Mouse (Mus musculus) midbrain, embryonic 12.5 days (tissue): Measurements from ENCODE around the gene Lipc. TPM values are rescaled to one million over a fixed set of nuclear protein-coding genes. Genes with fewer than 3 reads are reported as not detected.

Source experiments
- ATAC-seq: fragments of 200-750 bp; cut with Nextera tagmentation; 2 replicates; pipeline ENCODE4 v1.8.0; 2017; ENCODE audit warnings: low read depth, moderate TSS enrichment, moderate library complexity; ENCODE audit not compliant: low FRiP score
- H3K27ac ChIP-seq: fragments of 300-500 bp; sonication (generic); replicated peaks from 2 replicates; pipeline ENCODE4 v1.5.1; 2016; ENCODE audit warnings: mild to moderate bottlenecking
- H3K27me3 ChIP-seq: fragments of 300-500 bp; sonication (generic); 2 replicates; pipeline ENCODE4 v1.6.1; 2016; ENCODE audit warnings: mild to moderate bottlenecking
- H3K36me3 ChIP-seq: fragments of 300-500 bp; sonication (generic); 2 replicates; pipeline ENCODE4 v1.6.1; 2016
- H3K4me1 ChIP-seq: fragments of 300-500 bp; sonication (generic); 2 replicates; pipeline ENCODE4 v1.6.1; 2016
- H3K4me2 ChIP-seq: fragments of 300-500 bp; sonication (generic); replicated peaks from 2 replicates; pipeline ENCODE4 v1.6.1; 2016; ENCODE audit warnings: mild to moderate bottlenecking, moderate library complexity
- H3K4me3 ChIP-seq: fragments of 300-500 bp; sonication (generic); 2 replicates; pipeline ENCODE4 v1.5.1; 2016; ENCODE audit warnings: mild to moderate bottlenecking
- H3K9ac ChIP-seq: fragments of 300-500 bp; sonication (generic); replicated peaks from 2 replicates; pipeline ENCODE4 v1.6.1; 2016; ENCODE audit warnings: mild to moderate bottlenecking, moderate library complexity
- H3K9me3 ChIP-seq: fragments of 300-500 bp; sonication (generic); 2 replicates; pipeline ENCODE4 v1.6.1; 2016; ENCODE audit warnings: mild to moderate bottlenecking
- WGBS: fragments of 180-500 bp; shearing (Covaris S2); methylation state at CpG from one replicate; pipeline ENCODE4 v1.1.7; 2016; 5-methylcytosine and 5-hydroxymethylcytosine counted together
- polyA plus RNA-seq: library from polyadenylated mRNA; unstranded; fragments of >200 nt; fragmentation: Nextera tagmentation; extraction: Ambion mirVana; gene quantifications from 2 replicates; pipeline ENCODE4 v1.2.1, GENCODE M21; 2016

Gene Lipc
- polyA plus RNA-seq, 1 experiment from 2014 or later, result not detected

DNA sequence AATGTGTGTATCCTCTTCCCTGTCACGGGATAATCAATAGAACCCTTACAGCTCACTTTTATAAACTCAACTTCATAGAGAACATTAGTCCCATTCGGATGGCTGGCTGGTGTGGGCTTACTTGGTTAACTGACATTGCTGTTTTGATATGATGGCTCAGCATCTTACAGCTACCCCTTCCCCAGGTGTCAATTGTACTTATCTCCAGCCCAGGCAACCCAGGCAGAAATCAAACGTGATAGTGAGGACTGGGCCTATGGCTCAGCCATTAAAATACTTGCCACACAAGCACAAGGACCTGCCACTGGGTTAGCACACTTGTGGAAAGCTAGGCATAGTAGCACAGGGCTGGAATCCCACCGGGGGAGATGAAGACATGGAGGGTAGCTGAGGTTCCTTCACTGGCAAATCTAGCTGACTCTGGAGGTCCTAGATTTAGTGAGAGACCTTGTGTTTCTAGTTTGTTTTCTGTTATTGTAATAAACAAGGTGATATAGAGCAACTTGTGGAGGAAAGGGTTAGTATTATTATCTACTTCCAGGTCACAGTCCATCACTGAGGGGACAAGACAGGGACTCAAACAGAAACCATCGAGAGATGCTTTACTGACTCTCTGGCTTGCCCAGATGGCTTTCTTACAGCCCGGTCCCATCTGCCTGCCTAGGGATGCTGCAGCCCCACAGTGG is 121.0 kb downstream of the Lipc start:
- H3K27ac ChIP-seq, result no peak overlapping the region
- WGBS, result 89% methylated on average over 6 of the region's 6 CpGs
- no peak overlapping the region for H3K4me3 ChIP-seq
- H3K9ac ChIP-seq, result no peak overlapping the region
- H3K4me2 ChIP-seq, result no peak overlapping the region
- H3K27me3 ChIP-seq, result no peaks in the 10 kb centered on the region
- no peaks in the 10 kb centered on the region for H3K36me3 ChIP-seq
- no peaks in the 10 kb centered on the region for H3K9me3 ChIP-seq
- H3K4me1 ChIP-seq, result no peaks in the 10 kb centered on the region
- no peak for ATAC-seq

DNA sequence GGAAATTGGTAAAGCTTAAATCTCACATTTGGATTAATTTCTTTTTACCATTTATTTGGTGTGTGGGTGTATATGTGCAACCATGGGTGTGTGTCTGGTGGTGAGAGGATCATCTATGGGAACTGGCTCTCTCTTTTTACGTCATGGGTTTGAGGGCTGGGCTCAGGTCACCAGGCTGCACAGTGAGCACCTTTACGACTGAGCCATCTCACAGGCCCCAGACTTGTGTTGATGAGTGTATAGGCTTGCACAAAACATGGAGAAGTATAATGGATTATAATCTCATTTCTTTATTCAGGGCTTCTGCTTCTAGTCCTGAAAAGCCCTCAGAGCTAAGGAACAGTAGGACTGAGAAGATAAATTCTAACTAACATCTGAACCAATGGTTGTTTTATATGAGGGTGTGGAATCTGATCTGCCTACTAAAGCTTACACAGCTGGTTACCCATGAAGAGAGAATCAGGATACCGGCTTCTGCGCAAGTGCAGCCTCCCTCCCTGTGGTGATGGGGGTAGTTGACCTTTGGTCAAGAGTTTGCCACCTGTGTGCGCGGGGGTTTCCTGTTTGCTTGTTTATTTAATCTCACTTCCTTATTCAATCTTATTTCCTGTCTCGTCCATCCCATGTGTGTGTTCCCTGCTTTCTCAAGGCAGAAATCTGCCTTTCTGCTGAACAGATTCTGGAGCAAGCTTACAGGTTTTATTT is 122.1 kb downstream of the Lipc start:
- no peak for ATAC-seq
- Histone ChIP-seq H3K27me3 (no peaks in the 10 kb centered on the region), H3K9me3 (no peaks in the 10 kb centered on the region), H3K36me3 (no peaks in the 10 kb centered on the region), H3K27ac (no peak overlapping the region), H3K4me1 (no peaks in the 10 kb centered on the region), H3K4me2 (no peak overlapping the region), H3K4me3 (no peak overlapping the region), H3K9ac (no peak overlapping the region)
- 77% methylated on average over 7 of the region's 7 CpGs for WGBS

DNA sequence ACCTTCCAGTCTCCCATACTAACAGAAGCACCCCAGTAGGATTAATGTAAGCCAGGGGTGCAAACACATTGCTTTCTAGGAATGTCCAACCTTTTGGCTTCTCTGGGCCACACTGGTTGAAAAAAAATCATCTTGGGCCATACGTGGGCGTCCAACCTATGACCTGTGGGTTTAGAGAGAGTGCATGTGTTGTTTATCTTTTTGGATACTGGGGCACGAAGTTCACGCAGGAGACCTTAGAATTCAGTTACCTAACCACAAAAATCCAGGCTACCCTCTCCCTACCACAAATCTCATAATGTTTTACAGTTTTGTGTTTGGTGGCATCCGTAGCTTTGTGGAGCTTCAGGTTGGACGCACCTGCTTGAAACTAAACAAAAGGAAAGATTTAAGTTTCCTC is 124.1 kb downstream of the Lipc start:
- H3K36me3 ChIP-seq, result no peaks in the 10 kb centered on the region
- no peaks in the 10 kb centered on the region for H3K27me3 ChIP-seq
- no peaks in the 10 kb centered on the region for H3K9me3 ChIP-seq
- 87% methylated on average over 6 of the region's 6 CpGs for WGBS
- no peak overlapping the region for H3K9ac ChIP-seq
- H3K4me3 ChIP-seq, result no peak overlapping the region
- H3K4me2 ChIP-seq, result no peak overlapping the region
- no peak overlapping the region for H3K27ac ChIP-seq
- H3K4me1 ChIP-seq, result no peaks in the 10 kb centered on the region
- ATAC-seq, result no peak

DNA sequence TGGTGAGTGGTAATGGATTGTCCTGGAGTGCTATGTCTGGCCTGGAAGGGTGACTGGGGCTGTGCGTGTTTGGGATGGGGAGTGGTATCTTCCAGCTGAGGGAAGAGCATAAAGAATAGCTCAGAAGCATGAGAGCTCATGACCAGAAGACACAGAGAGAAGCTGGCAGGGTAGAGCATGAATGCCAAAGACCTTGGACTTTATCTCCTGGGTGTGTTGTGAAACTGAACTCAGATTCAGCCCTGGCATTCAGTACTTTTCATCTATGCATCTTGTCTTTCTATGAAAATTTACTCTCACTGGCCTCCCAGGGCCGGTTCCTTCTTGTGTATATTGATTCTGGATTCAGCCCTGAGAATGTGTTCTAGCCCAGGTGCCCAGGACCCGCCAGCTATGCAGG is 127.9 kb downstream of the Lipc start:
- H3K9me3 ChIP-seq, result no peaks in the 10 kb centered on the region
- H3K36me3 ChIP-seq, result no peaks in the 10 kb centered on the region
- H3K9ac ChIP-seq, result no peak overlapping the region
- H3K27me3 ChIP-seq, result no peaks in the 10 kb centered on the region
- WGBS, result 81% methylated on average over 3 of the region's 3 CpGs
- ATAC-seq, result no peak
- no peak overlapping the region for H3K4me3 ChIP-seq
- H3K4me1 ChIP-seq, result no peaks in the 10 kb centered on the region
- H3K27ac ChIP-seq, result no peak overlapping the region
- H3K4me2 ChIP-seq, result no peak overlapping the region

DNA sequence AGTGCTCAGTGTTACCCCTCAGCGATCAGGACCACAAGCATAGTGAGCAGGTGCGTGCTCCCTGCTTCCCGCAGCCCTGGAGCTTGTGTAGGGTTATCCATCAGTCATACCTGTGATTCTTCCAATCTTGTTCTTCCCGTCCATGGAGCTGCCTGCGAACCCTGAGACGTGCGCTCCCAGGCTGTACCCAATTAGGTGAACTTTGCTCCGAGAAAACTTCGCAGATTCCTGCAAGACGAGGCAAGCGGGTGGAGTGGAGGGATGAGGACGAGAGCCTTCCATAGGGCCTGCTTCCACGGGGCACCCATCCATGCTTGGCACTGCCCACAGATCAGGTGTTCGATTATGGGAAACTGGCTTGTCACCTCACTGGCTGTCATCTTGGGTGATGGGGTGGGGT is 133.3 kb downstream of the Lipc start:
- WGBS, result 88% methylated on average over 14 of the region's 14 CpGs
- H3K4me1 ChIP-seq, result peaks cover 6% of the 10 kb centered on the region
- H3K4me2 ChIP-seq, result no peak overlapping the region
- no peak overlapping the region for H3K9ac ChIP-seq
- no peaks in the 10 kb centered on the region for H3K9me3 ChIP-seq
- H3K4me3 ChIP-seq, result no peak overlapping the region
- no peak overlapping the region for H3K27ac ChIP-seq
- no peaks in the 10 kb centered on the region for H3K27me3 ChIP-seq
- H3K36me3 ChIP-seq, result no peaks in the 10 kb centered on the region
- no peak for ATAC-seq

DNA sequence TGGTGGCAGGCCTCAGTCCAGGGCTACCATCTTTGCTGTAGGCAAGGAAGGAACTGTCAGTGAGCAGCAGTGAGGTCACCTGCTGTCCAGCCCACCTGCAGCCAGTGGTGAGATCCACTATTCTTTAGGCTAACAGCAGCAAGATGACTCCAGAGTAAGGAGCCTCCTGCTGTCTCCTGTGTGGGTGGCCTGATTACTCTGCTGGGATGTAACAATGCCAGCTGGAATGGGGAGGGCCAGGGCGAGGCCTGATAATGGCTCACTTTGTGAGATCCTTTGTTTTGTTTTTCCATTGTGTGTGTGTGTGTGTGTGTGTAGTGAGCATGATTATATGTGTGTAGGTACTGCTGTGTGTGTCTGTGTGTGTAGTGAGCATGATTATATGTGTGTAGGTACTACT is 134.6 kb downstream of the Lipc start:
- no peak for ATAC-seq
- WGBS, result 30% methylated on average over 1 of the region's 1 CpGs
- Histone ChIP-seq H3K36me3 (no peaks in the 10 kb centered on the region), H3K9me3 (no peaks in the 10 kb centered on the region), H3K27ac (peak overlapping the region; percentile 20; the same call in 1 of the 2 replicates), H3K4me2 (no peak overlapping the region), H3K9ac (no peak overlapping the region), H3K4me1 (peaks cover 6% of the 10 kb centered on the region), H3K27me3 (no peaks in the 10 kb centered on the region), H3K4me3 (no peak overlapping the region)

DNA sequence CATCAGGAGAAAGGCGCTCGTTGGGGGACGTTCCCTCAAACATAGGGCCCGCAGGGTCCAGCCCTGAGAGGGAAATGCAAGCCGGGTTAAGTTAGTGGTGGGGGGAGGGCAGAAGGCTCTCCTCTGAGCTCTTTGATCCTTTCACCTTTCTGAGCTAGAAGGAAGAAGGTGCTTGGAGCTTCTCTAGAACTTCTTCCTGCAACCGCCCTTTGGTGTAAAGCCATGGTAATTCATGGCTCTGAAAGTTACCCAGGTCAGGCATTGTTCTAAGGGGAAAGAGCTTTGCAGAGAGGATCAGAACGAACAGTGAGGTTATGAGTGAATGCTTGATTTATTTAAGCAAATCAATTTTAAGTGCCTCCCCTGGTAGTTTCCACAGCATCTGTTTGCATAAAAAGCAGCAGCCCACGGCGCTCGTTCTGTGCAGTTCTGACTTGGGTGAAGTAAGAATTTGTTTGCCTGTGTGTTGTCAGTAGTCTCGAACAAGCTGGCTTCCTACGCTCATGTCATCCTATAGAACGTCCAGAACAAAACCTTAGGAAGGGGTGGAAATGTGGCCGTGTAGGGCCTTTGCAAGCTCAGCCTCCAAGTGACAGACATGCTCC is 135.2 kb downstream of the Lipc start:
- Histone ChIP-seq H3K9me3 (no peaks in the 10 kb centered on the region), H3K27me3 (no peaks in the 10 kb centered on the region), H3K27ac (no peak overlapping the region), H3K9ac (no peak overlapping the region), H3K36me3 (no peaks in the 10 kb centered on the region), H3K4me2 (no peak overlapping the region), H3K4me3 (no peak overlapping the region), H3K4me1 (peaks cover 6% of the 10 kb centered on the region)
- WGBS, result 66% methylated on average over 14 of the region's 14 CpGs
- ATAC-seq, result no peak

DNA sequence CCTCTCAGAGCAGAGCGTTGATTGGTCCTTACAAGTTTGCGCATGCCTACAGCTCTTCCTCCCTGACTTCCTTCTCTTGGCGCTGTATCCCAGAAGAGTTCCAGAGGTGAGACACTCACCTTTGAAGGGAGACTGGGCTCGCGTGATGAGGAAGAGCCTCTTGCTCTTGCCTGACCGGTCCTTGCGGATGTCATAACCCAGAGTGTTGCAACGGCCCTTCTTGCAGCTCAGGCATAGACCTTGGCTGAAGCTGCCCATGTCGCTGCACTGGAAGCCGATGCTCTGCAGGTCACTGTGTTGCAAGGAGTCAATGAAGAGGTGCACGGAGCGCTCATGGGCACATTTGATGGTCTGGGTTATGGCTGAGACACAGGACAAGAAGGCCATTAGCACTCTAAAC is 139.5 kb downstream of the Lipc start:
- peaks cover 10% of the 10 kb centered on the region for H3K4me1 ChIP-seq
- H3K27me3 ChIP-seq, result no peaks in the 10 kb centered on the region
- no peak for ATAC-seq
- no peak overlapping the region for H3K27ac ChIP-seq
- H3K4me2 ChIP-seq, result no peak overlapping the region
- H3K4me3 ChIP-seq, result no peak overlapping the region
- WGBS, result 91% methylated on average over 12 of the region's 12 CpGs
- no peak overlapping the region for H3K9ac ChIP-seq
- H3K9me3 ChIP-seq, result no peaks in the 10 kb centered on the region
- no peaks in the 10 kb centered on the region for H3K36me3 ChIP-seq

DNA sequence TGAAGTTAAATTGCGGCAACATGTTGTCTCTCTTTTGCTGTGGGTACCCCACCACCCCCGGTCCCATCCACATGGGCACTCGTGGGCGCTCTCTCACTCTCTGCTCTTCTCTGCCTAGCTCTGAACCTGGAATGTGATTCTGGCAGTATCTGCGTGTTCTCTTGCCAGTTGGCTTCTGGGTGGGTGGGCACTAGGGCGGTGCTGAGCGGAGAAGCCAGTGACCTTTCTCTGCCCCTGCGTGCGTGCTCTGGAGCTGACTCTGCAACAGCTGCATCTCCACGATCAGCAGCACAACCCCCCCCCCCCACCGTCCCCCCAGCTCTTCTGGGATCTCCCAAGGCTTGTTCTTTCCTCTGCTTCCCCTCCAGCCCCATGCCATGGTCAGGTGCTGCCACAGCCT is 144.3 kb downstream of the Lipc start:
- no peak overlapping the region for H3K27ac ChIP-seq

DNA sequence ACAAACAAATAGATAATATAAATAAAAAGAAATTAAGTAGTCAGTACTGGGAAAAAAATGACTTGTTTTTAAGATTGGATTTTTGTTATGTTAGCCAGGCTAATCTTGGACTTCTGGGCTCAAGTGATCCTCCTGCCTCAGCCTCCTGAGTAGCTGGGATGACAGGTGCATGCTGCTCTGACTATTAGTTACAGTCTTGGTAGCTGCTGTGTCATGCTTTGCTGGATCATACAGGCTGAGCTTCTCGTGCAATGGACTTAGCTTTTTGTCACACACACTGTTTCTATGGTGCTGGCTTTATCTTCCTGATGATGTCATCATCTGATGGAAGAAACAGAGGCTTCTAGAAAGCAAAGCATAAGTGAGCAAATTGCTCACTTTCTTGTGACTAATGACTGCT is 146.0 kb downstream of the Lipc start:
- H3K27me3 ChIP-seq, result no peaks in the 10 kb centered on the region
- ATAC-seq, result no peak
- no peak overlapping the region for H3K4me2 ChIP-seq
- H3K27ac ChIP-seq, result no peak overlapping the region
- no peaks in the 10 kb centered on the region for H3K36me3 ChIP-seq
- H3K9ac ChIP-seq, result no peak overlapping the region
- no peaks in the 10 kb centered on the region for H3K9me3 ChIP-seq
- peaks cover 6% of the 10 kb centered on the region for H3K4me1 ChIP-seq
- H3K4me3 ChIP-seq, result no peak overlapping the region
- 73% methylated on average over 1 of the region's 1 CpGs for WGBS

More for the DNA sequence above, 144.3 kb downstream of the Lipc start:
- Histone ChIP-seq H3K27me3 (no peaks in the 10 kb centered on the region), H3K9me3 (no peaks in the 10 kb centered on the region), H3K9ac (no peak overlapping the region), H3K36me3 (no peaks in the 10 kb centered on the region), H3K4me2 (no peak overlapping the region), H3K4me1 (peaks cover 5% of the 10 kb centered on the region; the same call in 1 of the 2 replicates), H3K4me3 (no peak overlapping the region)
- WGBS, result 71% methylated on average over 11 of the region's 11 CpGs
- no peak for ATAC-seq

DNA sequence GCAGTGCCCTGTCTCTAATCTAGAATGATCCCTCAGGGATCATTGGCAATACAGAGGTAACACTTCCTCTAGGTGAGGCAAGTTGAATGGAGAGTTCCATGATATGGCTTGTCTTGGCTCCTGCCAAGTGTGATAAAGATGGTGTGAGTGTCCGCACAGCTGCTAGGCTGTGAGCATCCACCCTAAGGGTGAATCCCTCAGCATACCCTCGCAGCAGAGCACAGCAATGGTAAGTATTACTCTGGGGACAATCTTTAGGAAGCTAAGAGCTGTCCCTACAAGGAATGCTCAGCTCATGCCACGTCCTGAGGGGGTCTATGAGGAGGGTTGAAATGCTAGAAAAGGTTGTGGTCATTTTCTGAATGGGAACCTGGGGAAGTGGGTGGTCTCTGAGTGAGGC is 149.2 kb downstream of the Lipc start:
- no peak overlapping the region for H3K4me3 ChIP-seq

DNA sequence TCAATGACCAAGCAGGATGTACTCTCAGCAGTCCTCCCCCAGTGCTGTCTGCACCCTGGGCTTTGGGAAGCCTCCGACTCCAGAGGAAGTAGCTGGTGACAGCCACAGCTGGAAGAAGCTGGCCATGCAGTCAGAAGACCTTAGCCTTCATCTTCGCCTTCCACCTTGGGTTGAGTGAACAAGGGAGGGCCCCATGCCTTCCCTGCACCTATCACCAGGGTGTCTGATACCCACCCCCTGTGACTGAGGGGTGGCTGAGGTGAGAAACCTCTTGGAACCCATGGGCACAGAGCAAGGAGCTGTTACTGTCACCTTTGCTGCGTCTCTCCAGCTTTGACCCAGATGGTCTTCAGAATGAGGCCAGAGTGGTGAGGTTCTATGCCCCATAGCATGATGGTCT is 150.3 kb downstream of the Lipc start:
- ATAC-seq, result no peak
- Histone ChIP-seq H3K4me1 (peaks cover 5% of the 10 kb centered on the region; the same call in 1 of the 2 replicates), H3K4me2 (no peak overlapping the region), H3K4me3 (no peak overlapping the region), H3K9ac (no peak overlapping the region), H3K27me3 (no peaks in the 10 kb centered on the region), H3K27ac (no peak overlapping the region), H3K36me3 (no peaks in the 10 kb centered on the region), H3K9me3 (no peaks in the 10 kb centered on the region)
- 80% methylated on average over 3 of the region's 3 CpGs for WGBS

More for the DNA sequence above, 149.2 kb downstream of the Lipc start:
- Histone ChIP-seq H3K4me1 (peaks cover 5% of the 10 kb centered on the region; the same call in 1 of the 2 replicates), H3K9me3 (no peaks in the 10 kb centered on the region), H3K27ac (no peak overlapping the region), H3K36me3 (no peaks in the 10 kb centered on the region), H3K27me3 (no peaks in the 10 kb centered on the region), H3K4me2 (no peak overlapping the region), H3K9ac (no peak overlapping the region)
- WGBS, result 82% methylated on average over 3 of the region's 3 CpGs
- ATAC-seq, result no peak
